In genomic region chr5:143360000-143360399, GRCm38 (mm10) we compare ENCODE assay signal across 8 mouse cellular contexts. TPM values are rescaled to one million over a fixed set of nuclear protein-coding genes. Genes with fewer than 3 reads are reported as not detected.
DNase-seq lines count a peak whose midpoint lies in the region; ATAC-seq and TF ChIP-seq lines count a peak whose summit lies in the region.
"Had no signal": no experiment of that assay in that cellular context is flagged by ENCODE, and none has a peak within 500 bp of the region (broad histone marks: within the 10 kb centered on the region; RNA-seq: fewer than 3 reads in every experiment).

No protein-coding gene starts in this region.

- H3K4me3 ChIP-seq in ES-E14 (ENCODE audit: insufficient read depth in 1 of 2, low read depth in 1 of 2, low read length in 2 of 2, poor library complexity in 1 of 2, severe bottlenecking in 1 of 2), result no peak overlapping the region
- H3K4me3 ChIP-seq: megakaryocyte, embryonic 14.5 days had no signal

- ATAC-seq in granulocyte monocyte progenitor cell, adult 5-6 weeks (replicated peaks; ENCODE audit: poor library complexity, severe bottlenecking), result peak; percentile 43; the same call in 1 of the 2 replicates

- DNase-seq in kidney, adult 9 months, result peak; percentile 13
- DNase-seq in kidney, adult 11 months, result no peak
- DNase-seq in A20 (ENCODE audit: low read depth, low spot score), result peak; percentile 61
- peak; percentile 58 for DNase-seq in ES-E14 (ENCODE audit: low read depth, low spot score)
- DNase-seq in heart, adult 11 months, result no peak
- DNase-seq in urinary bladder, postnatal 25 days (ENCODE audit: low spot score), result no peak

- no peak overlapping the region for H3K27ac ChIP-seq in ES-E14 (ENCODE audit: insufficient read depth, low read depth, low read length, poor library complexity, severe bottlenecking)

- no peaks in the 10 kb centered on the region for H3K36me3 ChIP-seq in ES-E14 (ENCODE audit: control insufficient read depth, insufficient read depth, low read length, poor library complexity, severe bottlenecking)

- in situ Hi-C loops in ES-E14 (cut with MboI; ENCODE audit: low sequenced_read_pairs in 2 of 2, unreplicated experiment in 2 of 2), result no loop called here

- H3K4me1 ChIP-seq in ES-E14 (ENCODE audit: control insufficient read depth in 2 of 2, insufficient read depth in 2 of 2, low read length in 2 of 2, poor library complexity in 1 of 2), result peaks cover 2 to 11% of the 10 kb centered on the region in 2 experiments; a peak in 3 of 4 replicates

- no peaks in the 10 kb centered on the region for H3K9me3 ChIP-seq in ES-E14 (ENCODE audit: control insufficient read depth, insufficient read depth, low read depth, low read length)

- H3K9ac ChIP-seq in ES-E14 (ENCODE audit: insufficient read depth, low read depth, low read length, poor library complexity, severe bottlenecking), result no peak overlapping the region

TF ChIP-seq in ES-E14, 5 proteins besides CTCF, POLR2A, EP300 and RAD21:
- TF ChIP-seq HCFC1 (IDR thresholded peaks at IDR 0.05; ENCODE audit: borderline replicate concordance, insufficient read depth, low read length), result no peak
- TF ChIP-seq ZC3H11A (IDR thresholded peaks at IDR 0.05; ENCODE audit: borderline replicate concordance, low read depth, low read length), result no peak
- no peak for TF ChIP-seq MAFK (IDR thresholded peaks at IDR 0.05; ENCODE audit: insufficient read depth, low read depth, low read length)
- no peak for TF ChIP-seq ZNF384 (IDR thresholded peaks at IDR 0.05; ENCODE audit: low read depth, low read length)
- no peak for TF ChIP-seq CHD2 (IDR thresholded peaks at IDR 0.05; ENCODE audit: low read depth, low read length)
TF ChIP-seq in ES-E14: peak in this region for 0.

RNA-seq across cellular contexts. Expression of gene Grid2ip, which starts 2.9 kb away (rescaled TPM):
- 0.16 and 0.58 TPM in 2 replicates for total RNA-seq in ES-E14 (2012; rRNA removed)
- not detected in 2 replicates for total RNA-seq in granulocyte monocyte progenitor cell, adult 5-6 weeks (2014; fragmentation: Nextera tagmentation)
- not detected in 2 replicates for total RNA-seq in granulocyte monocyte progenitor cell, adult 5-6 weeks (2017)

RNA-seq across cellular contexts. Expression of gene Zdhhc4, which starts 30.9 kb away (rescaled TPM):
- total RNA-seq in ES-E14 (2012; rRNA removed), result 27.7 and 29.3 TPM in 2 replicates
- total RNA-seq in granulocyte monocyte progenitor cell, adult 5-6 weeks (2014; fragmentation: Nextera tagmentation), result 57.9 and 81.0 TPM in 2 replicates
- 38.5 and 49.2 TPM in 2 replicates for total RNA-seq in granulocyte monocyte progenitor cell, adult 5-6 weeks (2017)

RNA-seq across cellular contexts. Expression of gene Kdelr2, which starts 43.6 kb away (rescaled TPM):
- 172 and 184 TPM in 2 replicates for total RNA-seq in ES-E14 (2012; rRNA removed)
- total RNA-seq in granulocyte monocyte progenitor cell, adult 5-6 weeks (2014; fragmentation: Nextera tagmentation), result 82.9 and 104 TPM in 2 replicates
- total RNA-seq in granulocyte monocyte progenitor cell, adult 5-6 weeks (2017), result 161 and 171 TPM in 2 replicates

RNA-seq across cellular contexts. Expression of gene E130309D02Rik, which starts 44.8 kb away (rescaled TPM):
- 17.9 and 20.2 TPM in 2 replicates for total RNA-seq in ES-E14 (2012; rRNA removed)
- total RNA-seq in granulocyte monocyte progenitor cell, adult 5-6 weeks (2014; fragmentation: Nextera tagmentation), result 40.5 and 47.3 TPM in 2 replicates
- total RNA-seq in granulocyte monocyte progenitor cell, adult 5-6 weeks (2017), result 16.5 and 22.4 TPM in 2 replicates

Comparison
In these comparisons a context has a peak if more than half of its experiments do, and no peak if none do; other contexts are left out.
1. DNase-seq: peak in kidney, adult 9 months (single experiment), A20 (single experiment) and ES-E14 (single experiment); none in kidney, adult 11 months (single experiment), heart, adult 11 months (single experiment) and urinary bladder, postnatal 25 days (single experiment).